Mouse (Mus musculus): ENCODE results near the gene Lpcat1. TPM values are rescaled to one million over a fixed set of nuclear protein-coding genes. Genes with fewer than 3 reads are reported as not detected.

The Lpcat1 gene
- polyA plus RNA-seq, 1 experiment from 2014 or later: 73.8 TPM

DNA sequence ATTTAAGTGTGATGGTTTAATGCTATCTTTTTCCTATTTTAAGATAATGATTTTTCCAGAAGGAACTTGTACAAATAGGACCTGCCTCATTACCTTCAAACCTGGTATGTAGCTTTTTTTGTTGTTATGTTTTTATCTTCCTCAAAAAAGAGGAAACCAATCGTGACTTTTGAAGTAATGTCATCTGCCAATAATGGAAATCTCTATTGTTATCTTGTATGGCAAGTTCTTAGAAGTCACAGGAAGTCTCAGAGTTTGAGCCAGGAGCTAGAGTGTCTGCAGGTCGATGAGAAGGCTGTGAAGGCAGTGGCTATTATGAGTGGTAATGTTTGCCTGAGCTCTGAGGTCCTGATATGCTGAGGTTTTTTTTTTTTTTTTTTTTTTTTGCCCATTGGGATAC, 29.1 kb downstream of the Lpcat1 start:
- ATAC-seq (ENCODE audit: insufficient read depth): no peak
- H3K36me3 ChIP-seq (replicated peaks): peaks cover 100% of the 10 kb centered on the region
- peak overlapping the region; percentile 88 for H3K27ac ChIP-seq (replicated peaks)
- no peak overlapping the region for H3K4me3 ChIP-seq (replicated peaks)
- peaks cover 97% of the 10 kb centered on the region for H3K4me1 ChIP-seq (replicated peaks)
- H3K9me3 ChIP-seq (replicated peaks): no peaks in the 10 kb centered on the region
- H3K27me3 ChIP-seq: no peaks in the 10 kb centered on the region
- H3K9ac ChIP-seq: no peak overlapping the region; the same call in 1 of the 2 replicates
- H3K4me2 ChIP-seq: no peak overlapping the region
- WGBS (ENCODE audit: insufficient replicate concordance): 19% methylated on average over 2 of the region's 2 CpGs

GRCm38 (mm10) chr13:73499893-73500604, 33.1 kb downstream of the Lpcat1 start:
- Histone ChIP-seq H3K4me1 (replicated peaks) (peaks cover 78% of the 10 kb centered on the region), H3K9ac (peak overlapping the region; percentile 44), H3K27ac (replicated peaks) (peak overlapping the region; percentile 88), H3K27me3 (no peaks in the 10 kb centered on the region), H3K4me3 (replicated peaks) (no peak overlapping the region), H3K9me3 (replicated peaks) (no peaks in the 10 kb centered on the region), H3K36me3 (replicated peaks) (peaks cover 98% of the 10 kb centered on the region), H3K4me2 (peak overlapping the region; percentile 52)
- 24% methylated on average over 6 of the region's 6 CpGs for WGBS (ENCODE audit: insufficient replicate concordance)
- ATAC-seq (ENCODE audit: insufficient read depth): peak; percentile 93

DNA sequence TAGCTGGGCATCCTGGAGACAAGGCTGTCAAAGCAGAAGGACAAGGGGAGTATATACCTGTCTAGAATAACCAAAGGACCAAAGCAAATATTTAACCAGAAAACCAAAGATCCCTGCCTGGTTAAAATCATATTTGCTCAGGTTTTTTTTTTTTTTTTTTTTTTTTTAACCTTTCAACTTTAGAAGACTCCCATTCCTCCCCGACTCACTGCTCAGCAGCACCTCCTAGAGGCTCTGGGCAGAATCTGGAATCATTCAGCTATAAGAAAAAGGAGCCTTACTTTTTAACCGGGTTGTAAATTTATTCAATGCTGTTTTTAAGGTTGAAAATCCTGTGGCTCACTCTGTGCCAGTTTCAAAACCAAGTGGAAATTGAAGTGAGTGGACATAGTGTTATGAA, 35.7 kb downstream of the Lpcat1 start:
- no peak for ATAC-seq (ENCODE audit: insufficient read depth)
- Histone ChIP-seq H3K4me2 (no peak overlapping the region), H3K4me1 (replicated peaks) (peaks cover 53% of the 10 kb centered on the region), H3K27ac (replicated peaks) (peak overlapping the region; percentile 88), H3K27me3 (no peaks in the 10 kb centered on the region), H3K9ac (no peak overlapping the region), H3K9me3 (replicated peaks) (no peaks in the 10 kb centered on the region), H3K4me3 (replicated peaks) (no peak overlapping the region), H3K36me3 (replicated peaks) (peaks cover 98% of the 10 kb centered on the region)
- 55% methylated on average over 2 of the region's 2 CpGs for WGBS (ENCODE audit: insufficient replicate concordance)

DNA sequence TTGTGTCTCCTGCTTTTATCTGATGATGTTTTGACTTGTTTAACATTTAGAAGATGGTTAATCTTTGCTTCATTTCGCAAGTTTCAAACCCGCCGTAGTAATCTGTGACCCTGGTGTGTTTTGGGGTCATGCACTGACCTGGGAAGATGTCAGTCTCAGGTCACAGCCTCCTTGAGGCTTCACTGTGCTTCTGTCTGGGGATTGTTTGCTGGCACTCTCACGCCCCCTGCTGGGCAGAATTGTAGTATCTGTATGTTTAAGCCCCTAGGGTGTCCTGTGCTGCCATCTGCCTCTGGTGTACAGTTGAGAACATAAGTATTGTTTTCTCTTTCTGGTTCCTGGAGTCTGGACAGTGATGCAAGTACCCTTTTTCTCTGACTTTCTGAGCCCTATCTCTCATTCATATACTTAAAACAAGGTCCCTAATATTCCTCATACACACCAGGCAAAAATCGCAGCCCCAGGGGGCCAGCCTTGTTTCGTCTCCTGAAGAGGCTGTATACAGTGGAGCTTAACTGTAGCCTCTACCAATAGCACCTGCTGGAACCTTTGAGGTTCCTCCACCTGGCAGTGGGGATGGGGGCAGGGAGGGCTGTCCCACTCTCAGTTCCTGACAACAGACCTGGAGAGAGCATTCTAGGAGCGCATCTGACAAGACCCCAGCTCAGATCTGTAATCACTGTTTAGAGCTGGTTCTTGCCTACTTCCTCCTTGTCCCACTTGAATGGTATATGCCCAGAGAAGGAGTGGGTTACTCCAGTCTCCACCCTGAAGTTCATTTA, 38.9 kb downstream of the Lpcat1 start:
- H3K27me3 ChIP-seq: no peaks in the 10 kb centered on the region
- no peak overlapping the region for H3K4me2 ChIP-seq
- H3K27ac ChIP-seq (replicated peaks): no peak overlapping the region
- peaks cover 98% of the 10 kb centered on the region for H3K36me3 ChIP-seq (replicated peaks)
- H3K4me1 ChIP-seq (replicated peaks): peaks cover 22% of the 10 kb centered on the region
- H3K9me3 ChIP-seq (replicated peaks): no peaks in the 10 kb centered on the region
- no peak overlapping the region for H3K9ac ChIP-seq
- H3K4me3 ChIP-seq (replicated peaks): no peak overlapping the region
- peak; percentile 61 for ATAC-seq (ENCODE audit: insufficient read depth)
- 71% methylated on average over 7 of the region's 7 CpGs for WGBS (ENCODE audit: insufficient replicate concordance)

DNA sequence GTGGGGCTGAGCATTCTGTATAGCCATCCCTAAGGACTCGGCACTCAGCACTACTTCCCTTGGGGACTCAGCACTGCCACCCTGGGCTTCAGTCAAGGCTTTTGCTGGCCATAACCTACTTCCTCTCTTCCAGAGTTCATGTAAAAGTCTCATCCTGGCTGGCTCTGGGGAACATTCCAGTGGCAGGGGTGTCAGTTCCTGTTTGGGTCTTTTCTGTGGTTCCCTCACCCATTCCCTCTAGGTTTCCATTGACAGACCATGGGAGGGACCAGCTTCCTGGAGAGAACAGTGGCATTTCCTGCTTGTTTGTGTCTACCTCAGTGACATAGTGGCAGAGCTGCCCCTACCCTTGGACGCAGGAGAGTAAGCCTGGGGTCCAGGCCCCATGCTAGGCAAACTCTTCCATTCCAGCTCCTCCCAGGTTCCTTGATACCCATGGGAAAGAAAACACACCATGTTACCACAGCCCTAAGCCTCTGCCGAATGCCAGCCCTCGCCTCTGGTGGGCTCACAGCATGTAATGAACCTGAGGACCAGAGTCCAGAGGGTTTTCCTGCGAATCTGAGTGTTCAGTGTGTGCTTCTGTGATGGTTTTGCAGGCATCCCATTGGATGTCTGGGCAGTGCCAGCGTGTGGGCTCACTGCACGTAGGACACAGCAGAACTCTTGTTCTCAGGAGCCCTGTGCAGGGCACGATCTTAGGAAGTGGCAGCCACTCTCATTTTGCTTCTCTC, 42.0 kb downstream of the Lpcat1 start:
- Histone ChIP-seq H3K9me3 (replicated peaks) (no peaks in the 10 kb centered on the region), H3K4me1 (replicated peaks) (no peaks in the 10 kb centered on the region), H3K36me3 (replicated peaks) (peaks cover 99% of the 10 kb centered on the region), H3K9ac (no peak overlapping the region), H3K4me3 (replicated peaks) (no peak overlapping the region), H3K27ac (replicated peaks) (no peak overlapping the region), H3K4me2 (no peak overlapping the region), H3K27me3 (no peaks in the 10 kb centered on the region)
- no peak for ATAC-seq (ENCODE audit: insufficient read depth)
- WGBS (ENCODE audit: insufficient replicate concordance): 88% methylated on average over 8 of the region's 8 CpGs

GRCm38 (mm10) chr13:73509869-73510268, 42.9 kb downstream of the Lpcat1 start:
- no peak for ATAC-seq (ENCODE audit: insufficient read depth)
- Histone ChIP-seq H3K36me3 (replicated peaks) (peaks cover 100% of the 10 kb centered on the region), H3K4me3 (replicated peaks) (no peak overlapping the region), H3K4me2 (no peak overlapping the region), H3K9me3 (replicated peaks) (no peaks in the 10 kb centered on the region), H3K27me3 (no peaks in the 10 kb centered on the region), H3K9ac (no peak overlapping the region), H3K4me1 (replicated peaks) (no peaks in the 10 kb centered on the region), H3K27ac (replicated peaks) (no peak overlapping the region)
- WGBS (ENCODE audit: insufficient replicate concordance): 83% methylated on average over 6 of the region's 6 CpGs

- ATAC-seq (ENCODE audit: insufficient read depth): no peak
- no peaks in the 10 kb centered on the region for H3K9me3 ChIP-seq (replicated peaks)
These were observed 46.0 kb downstream of the Lpcat1 start for GRCm38 (mm10) chr13:73512776-73513673.

GRCm38 (mm10) chr13:73516886-73517285, 49.9 kb downstream of the Lpcat1 start:
- H3K27ac ChIP-seq (replicated peaks): no peak overlapping the region
- H3K9ac ChIP-seq: no peak overlapping the region
- no peaks in the 10 kb centered on the region for H3K9me3 ChIP-seq (replicated peaks)
- no peak overlapping the region for H3K4me2 ChIP-seq
- no peaks in the 10 kb centered on the region for H3K27me3 ChIP-seq
- no peak overlapping the region for H3K4me3 ChIP-seq (replicated peaks)
- H3K36me3 ChIP-seq (replicated peaks): peaks cover 56% of the 10 kb centered on the region
- 78% methylated on average over 4 of the region's 4 CpGs for WGBS (ENCODE audit: insufficient replicate concordance)
- peak; percentile 17; the same call in 1 of the 2 replicates for ATAC-seq (ENCODE audit: insufficient read depth)
- no peaks in the 10 kb centered on the region for H3K4me1 ChIP-seq (replicated peaks)

More at GRCm38 (mm10) chr13:73512776-73513673, 46.0 kb downstream of the Lpcat1 start:
- no peak overlapping the region; the same call in 1 of the 2 replicates for H3K9ac ChIP-seq
- no peak overlapping the region for H3K4me3 ChIP-seq (replicated peaks)
- H3K27me3 ChIP-seq: no peaks in the 10 kb centered on the region
- no peak overlapping the region for H3K27ac ChIP-seq (replicated peaks)
- WGBS (ENCODE audit: insufficient replicate concordance): 57% methylated on average over 13 of the region's 13 CpGs
- no peak overlapping the region for H3K4me2 ChIP-seq
- peaks cover 94% of the 10 kb centered on the region for H3K36me3 ChIP-seq (replicated peaks)
- no peaks in the 10 kb centered on the region for H3K4me1 ChIP-seq (replicated peaks)

- H3K4me2 ChIP-seq: no peak overlapping the region
- H3K4me1 ChIP-seq (replicated peaks): peaks cover 29% of the 10 kb centered on the region
- H3K9ac ChIP-seq: no peak overlapping the region
- no peaks in the 10 kb centered on the region for H3K9me3 ChIP-seq (replicated peaks)
- WGBS (ENCODE audit: insufficient replicate concordance): 68% methylated on average over 3 of the region's 3 CpGs
- H3K4me3 ChIP-seq (replicated peaks): no peak overlapping the region
- H3K27ac ChIP-seq (replicated peaks): no peak overlapping the region
- H3K36me3 ChIP-seq (replicated peaks): no peaks in the 10 kb centered on the region
- H3K27me3 ChIP-seq: peaks cover 75% of the 10 kb centered on the region
- no peak for ATAC-seq (ENCODE audit: insufficient read depth)
These were observed 66.7 kb downstream of the Lpcat1 start for GRCm38 (mm10) chr13:73533716-73534115.

DNA sequence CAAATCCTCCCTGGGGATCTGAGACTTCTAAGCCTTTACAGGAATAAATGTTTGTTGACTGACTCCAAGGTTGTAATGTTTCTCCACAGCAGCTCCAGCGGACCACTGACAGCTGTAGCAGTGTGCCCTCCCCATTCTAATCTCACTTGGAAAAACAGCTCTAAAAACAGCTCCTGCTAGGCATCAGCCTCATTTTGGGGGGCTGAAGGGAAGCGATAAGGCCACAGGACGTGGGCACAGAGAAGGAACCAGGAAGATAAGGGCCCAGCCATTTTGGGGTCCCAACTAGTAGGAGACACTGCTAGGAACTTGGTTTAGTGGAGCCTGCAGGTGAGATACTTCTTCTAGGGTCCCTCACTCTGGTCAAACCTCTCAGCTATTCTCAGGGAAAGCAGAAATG, 68.3 kb downstream of the Lpcat1 start:
- 22% methylated on average over 3 of the region's 3 CpGs for WGBS (ENCODE audit: insufficient replicate concordance)
- ATAC-seq (ENCODE audit: insufficient read depth): no peak
- H3K27ac ChIP-seq (replicated peaks): no peak overlapping the region; the same call in 1 of the 2 replicates
- H3K9ac ChIP-seq: peak overlapping the region; percentile 55; the same call in 1 of the 2 replicates
- H3K27me3 ChIP-seq: peaks cover 78% of the 10 kb centered on the region
- no peaks in the 10 kb centered on the region for H3K9me3 ChIP-seq (replicated peaks)
- H3K4me2 ChIP-seq: peak overlapping the region; percentile 88
- peak overlapping the region; percentile 57; the same call in 1 of the 2 replicates for H3K4me3 ChIP-seq (replicated peaks)
- no peaks in the 10 kb centered on the region for H3K36me3 ChIP-seq (replicated peaks)
- peaks cover 29% of the 10 kb centered on the region for H3K4me1 ChIP-seq (replicated peaks)
